Comparison of ENCODE assay signal across 28 mouse cellular contexts in the genomic region with DNA sequence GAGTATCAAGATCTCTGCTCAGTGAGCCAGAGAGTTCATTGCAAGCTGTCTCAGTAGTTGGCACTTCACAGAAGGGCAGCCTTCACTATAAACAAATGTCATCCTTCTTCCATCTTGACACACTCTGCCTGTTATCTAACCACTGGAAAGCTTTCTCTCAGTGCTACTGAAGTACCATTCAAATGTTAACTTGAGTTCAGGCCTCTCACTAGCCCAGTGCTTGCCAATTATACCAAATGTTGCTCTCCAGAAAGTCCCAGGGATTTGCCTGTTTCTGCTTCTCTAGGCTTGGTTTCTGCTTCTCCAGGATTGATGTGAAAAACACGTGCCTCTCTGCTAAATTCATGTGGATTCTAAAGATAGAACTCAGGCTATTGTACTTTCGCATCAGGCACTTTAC.
DNase-seq lines count a peak whose midpoint lies in the region; ATAC-seq and TF ChIP-seq lines count a peak whose summit lies in the region.
"Had no signal": no experiment of that assay in that cellular context is flagged by ENCODE, and none has a peak within 500 bp of the region (broad histone marks: within the 10 kb centered on the region; RNA-seq: fewer than 3 reads in every experiment).

No protein-coding gene starts in this region.

- H3K36me3 ChIP-seq in midbrain, embryonic 14.5 days (ENCODE audit: control insufficient read depth, insufficient read depth, low read length) = no peaks in the 10 kb centered on the region
- H3K36me3 ChIP-seq in midbrain, postnatal 0 days (ENCODE audit: insufficient read depth, low read length) = no peaks in the 10 kb centered on the region
- no peaks in the 10 kb centered on the region for H3K36me3 ChIP-seq in hindbrain, embryonic 11.5 days (ENCODE audit: control insufficient read depth, insufficient read depth, low read length)
- H3K36me3 ChIP-seq: heart, embryonic 12.5 days; hindbrain, embryonic 15.5 days; kidney, embryonic 15.5 days; limb, embryonic 15.5 days; liver, embryonic 13.5 days; midbrain, embryonic 15.5 days had no signal

- no peak for DNase-seq in cerebellum, postnatal 4 days (ENCODE audit: low spot score in 2 of 2)
- peak; percentile 2 for DNase-seq in midbrain, embryonic 14.5 days
- DNase-seq in midbrain, postnatal 0 days (ENCODE audit: low spot score) = no peak
- DNase-seq in cerebellum, adult 8-10 months = peak; percentile 35
- DNase-seq in telencephalon, adult 2 months (ENCODE audit: low read depth, low spot score) = peak; percentile 9
- DNase-seq in hindbrain, embryonic 11.5 days (ENCODE audit: low spot score) = no peak
- DNase-seq in spleen, postnatal 4 days (ENCODE audit: low spot score in 2 of 2) = no peak
- DNase-seq: adrenal gland, postnatal 10 days; gastrocnemius, postnatal 25 days; heart, adult 18-20 months; heart, postnatal 4 days; kidney, adult 11 months; kidney, postnatal 36 days; layer of hippocampus, postnatal 36 days; left cerebral cortex, postnatal 4 days; liver, embryonic 13.5 days; lung, adult 18-20 months; lung, postnatal 10 days; spleen, adult 18-20 months had no signal

- H3K27me3 ChIP-seq in midbrain, embryonic 14.5 days (ENCODE audit: control insufficient read depth, insufficient read depth, low read length) = no peaks in the 10 kb centered on the region
- no peaks in the 10 kb centered on the region for H3K27me3 ChIP-seq in midbrain, postnatal 0 days (ENCODE audit: insufficient read depth, low read length)
- no peaks in the 10 kb centered on the region for H3K27me3 ChIP-seq in hindbrain, embryonic 11.5 days (ENCODE audit: control insufficient read depth, insufficient read depth, low read length)
- H3K27me3 ChIP-seq: CH12.LX; heart, embryonic 12.5 days; hindbrain, embryonic 15.5 days; kidney, embryonic 15.5 days; limb, embryonic 15.5 days; liver, embryonic 13.5 days; midbrain, embryonic 15.5 days had no signal

- no peak overlapping the region for H3K4me2 ChIP-seq in midbrain, embryonic 14.5 days (ENCODE audit: low read length)
- no peak overlapping the region for H3K4me2 ChIP-seq in midbrain, postnatal 0 days (ENCODE audit: low read depth, low read length, poor library complexity, severe bottlenecking)
- no peak overlapping the region for H3K4me2 ChIP-seq in hindbrain, embryonic 11.5 days (replicated peaks; ENCODE audit: low read depth, low read length)
- H3K4me2 ChIP-seq: heart, embryonic 12.5 days; hindbrain, embryonic 15.5 days; kidney, embryonic 15.5 days; limb, embryonic 15.5 days; liver, embryonic 13.5 days; midbrain, embryonic 15.5 days had no signal

- 76% methylated on average over 2 of the region's 2 CpGs for WGBS in midbrain, embryonic 14.5 days
- 67% methylated on average over 2 of the region's 2 CpGs for WGBS in midbrain, postnatal 0 days
- WGBS in hindbrain, embryonic 11.5 days = 76% methylated on average over 2 of the region's 2 CpGs

- no peaks in the 10 kb centered on the region for H3K9me3 ChIP-seq in midbrain, embryonic 14.5 days (ENCODE audit: control insufficient read depth, low read length)
- no peaks in the 10 kb centered on the region for H3K9me3 ChIP-seq in midbrain, postnatal 0 days (ENCODE audit: low read length)
- H3K9me3 ChIP-seq in hindbrain, embryonic 11.5 days (ENCODE audit: control insufficient read depth, low read length) = no peaks in the 10 kb centered on the region
- H3K9me3 ChIP-seq: heart, embryonic 12.5 days; hindbrain, embryonic 15.5 days; kidney, embryonic 15.5 days; limb, embryonic 15.5 days; liver, embryonic 13.5 days; midbrain, embryonic 15.5 days had no signal

- no peaks in the 10 kb centered on the region for H3K4me1 ChIP-seq in midbrain, embryonic 14.5 days (ENCODE audit: control insufficient read depth, insufficient read depth, low read length)
- H3K4me1 ChIP-seq in midbrain, postnatal 0 days (ENCODE audit: insufficient read depth, low read length) = no peaks in the 10 kb centered on the region
- H3K4me1 ChIP-seq in hindbrain, embryonic 11.5 days (replicated peaks; ENCODE audit: control insufficient read depth, insufficient read depth, low read length) = no peaks in the 10 kb centered on the region
- H3K4me1 ChIP-seq: heart, embryonic 12.5 days; hindbrain, embryonic 15.5 days; kidney, embryonic 15.5 days; limb, embryonic 15.5 days; liver, embryonic 13.5 days; midbrain, embryonic 15.5 days had no signal

- ATAC-seq in cerebellum, adult (ENCODE audit: insufficient number of reproducible peaks, low FRiP score, low TSS enrichment) = peak; percentile 82
- ATAC-seq in midbrain, embryonic 14.5 days (ENCODE audit: low FRiP score, low TSS enrichment) = no peak
- no peak for ATAC-seq in midbrain, postnatal 0 days (ENCODE audit: low FRiP score)
- ATAC-seq in hindbrain, embryonic 11.5 days (ENCODE audit: low FRiP score) = no peak
- ATAC-seq: inflammation-experienced regulatory T-cells, adult 6 months; midbrain, embryonic 15.5 days had no signal

- no peak overlapping the region for H3K4me3 ChIP-seq in midbrain, embryonic 14.5 days (replicated peaks; ENCODE audit: low read depth, low read length)
- no peak overlapping the region for H3K4me3 ChIP-seq in midbrain, postnatal 0 days (ENCODE audit: low read depth, low read length)
- H3K4me3 ChIP-seq in hindbrain, embryonic 11.5 days (ENCODE audit: low read depth, low read length) = no peak overlapping the region
- H3K4me3 ChIP-seq: erythroblast, embryonic 14.5 days; heart, embryonic 12.5 days; hindbrain, embryonic 15.5 days; kidney, embryonic 15.5 days; limb, embryonic 15.5 days; liver, embryonic 13.5 days; midbrain, embryonic 15.5 days had no signal

- no peak overlapping the region for H3K27ac ChIP-seq in midbrain, embryonic 14.5 days (replicated peaks; ENCODE audit: low read depth, low read length)
- H3K27ac ChIP-seq in midbrain, postnatal 0 days (ENCODE audit: low read depth, low read length) = no peak overlapping the region
- no peak overlapping the region for H3K27ac ChIP-seq in hindbrain, embryonic 11.5 days (ENCODE audit: low read depth, low read length)
- H3K27ac ChIP-seq: hindbrain, embryonic 15.5 days; kidney, embryonic 15.5 days; limb, embryonic 15.5 days; liver, embryonic 13.5 days; midbrain, embryonic 15.5 days had no signal

- H3K9ac ChIP-seq in midbrain, embryonic 14.5 days (replicated peaks; ENCODE audit: low read length) = no peak overlapping the region
- no peak overlapping the region for H3K9ac ChIP-seq in midbrain, postnatal 0 days (replicated peaks; ENCODE audit: low read length, poor library complexity, severe bottlenecking)
- no peak overlapping the region for H3K9ac ChIP-seq in hindbrain, embryonic 11.5 days (ENCODE audit: low read depth, low read length)
- H3K9ac ChIP-seq: heart, embryonic 12.5 days; hindbrain, embryonic 15.5 days; kidney, embryonic 15.5 days; limb, embryonic 15.5 days; liver, embryonic 13.5 days; midbrain, embryonic 15.5 days had no signal

- TF ChIP-seq CTCF in midbrain, postnatal 0 days (IDR thresholded peaks at IDR 0.05) = no peak

Comparison
In these comparisons a context has a peak if more than half of its experiments do, and no peak if none do; other contexts are left out.
1. DNase-seq: peak in midbrain, embryonic 14.5 days (single experiment), cerebellum, adult 8-10 months (single experiment) and telencephalon, adult 2 months (single experiment); none in cerebellum, postnatal 4 days (0 of 2), midbrain, postnatal 0 days (single experiment), hindbrain, embryonic 11.5 days (single experiment) and spleen, postnatal 4 days (0 of 2).